Mouse (Mus musculus) lung, adult 2 months (tissue): ENCODE results near the gene Armc5.

Experiments
- CTCF ChIP-seq: fragments of 200-500 bp; IDR thresholded peaks from 2 replicates; pipeline ENCODE4 v1.5.1; 2011; ENCODE audit warnings: mild to moderate bottlenecking, low read length, control low read depth; ENCODE audit not compliant: insufficient read depth
- POLR2A ChIP-seq: fragments of 200-500 bp; IDR thresholded peaks from 2 replicates; pipeline ENCODE4 v1.6.1; 2011; ENCODE audit warnings: low read depth, mild to moderate bottlenecking, control low read depth, low read length, borderline replicate concordance; ENCODE audit errors: extremely low read depth

DNA sequence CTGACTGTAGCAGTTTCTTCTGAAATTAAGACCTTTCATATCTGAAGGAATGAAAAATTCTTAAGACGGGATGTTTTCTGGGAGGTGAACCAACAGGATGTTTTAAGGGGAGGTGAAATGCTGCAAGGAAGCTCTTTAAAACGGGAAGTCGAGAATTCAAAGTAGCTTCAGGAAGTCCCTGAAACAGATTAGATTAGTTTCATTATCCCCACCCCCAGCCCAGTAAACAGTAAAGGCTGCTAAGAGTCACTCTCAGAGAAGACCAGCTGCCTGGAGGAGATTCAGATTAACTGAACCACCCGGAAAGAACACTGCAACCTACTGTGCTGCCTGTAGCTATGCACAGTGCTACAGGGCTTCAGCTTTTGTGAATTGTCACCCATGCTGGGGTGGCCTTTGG lies 17.2 kb upstream of the Armc5 start:
- TF ChIP-seq CTCF = no peak
- no peak for TF ChIP-seq POLR2A
